Mouse (Mus musculus) heart, postnatal 0 days (tissue): Measurements from ENCODE around the gene Ntn1. TPM values are rescaled to one million over a fixed set of nuclear protein-coding genes. Genes with fewer than 3 reads are reported as not detected.

Experiments used
- ATAC-seq: fragments of 200-750 bp; cut with Nextera tagmentation; 2 replicates; pipeline ENCODE4 v1.8.0; 2017; ENCODE audit warnings: low read depth, moderate number of reproducible peaks, moderate library complexity; ENCODE audit not compliant: insufficient read depth
- DNase-seq: peaks from one replicate; pipeline ENCODE4 v3.0.0-alpha.2; 2016; ENCODE audit warnings: low spot score
- H3K27ac ChIP-seq: fragments of 300-500 bp; sonication (generic); 2 replicates; pipeline ENCODE4 v1.5.1; 2014; ENCODE audit warnings: low read depth, mild to moderate bottlenecking
- H3K27me3 ChIP-seq: fragments of 300-500 bp; sonication (generic); 2 replicates; pipeline ENCODE4 v1.6.1; 2014; ENCODE audit warnings: low read length, mixed read lengths; ENCODE audit not compliant: control insufficient read depth, insufficient read depth
- H3K36me3 ChIP-seq: fragments of 300-500 bp; sonication (generic); replicated peaks from 2 replicates; pipeline ENCODE4 v1.6.1; 2014; ENCODE audit warnings: low read length, mixed read lengths; ENCODE audit not compliant: control insufficient read depth, insufficient read depth
- H3K4me1 ChIP-seq: fragments of 300-500 bp; sonication (generic); 2 replicates; pipeline ENCODE4 v1.6.1; 2014; ENCODE audit warnings: antibody characterized with exemption; ENCODE audit not compliant: control insufficient read depth, insufficient read depth
- H3K4me2 ChIP-seq: fragments of 300-500 bp; sonication (generic); 2 replicates; pipeline ENCODE4 v1.6.1; 2014; ENCODE audit warnings: low read depth, mild to moderate bottlenecking, low read length, moderate library complexity
- H3K4me3 ChIP-seq: fragments of 300-500 bp; sonication (generic); 2 replicates; pipeline ENCODE4 v1.5.1; 2014; ENCODE audit warnings: low read depth, low read length
- H3K9ac ChIP-seq: fragments of 300-500 bp; sonication (generic); replicated peaks from 2 replicates; pipeline ENCODE4 v1.6.1; 2014; ENCODE audit warnings: low read depth, low read length, mixed read lengths
- H3K9me3 ChIP-seq: fragments of 300-500 bp; sonication (generic); replicated peaks from 2 replicates; pipeline ENCODE4 v1.6.1; 2016; ENCODE audit warnings: low read length; ENCODE audit not compliant: control insufficient read depth
- CTCF ChIP-seq: IDR thresholded peaks from 2 replicates; pipeline ENCODE4 v1.5.1; 2016; ENCODE audit warnings: antibody characterized with exemption, control low read depth, low read depth
- EP300 ChIP-seq: IDR thresholded peaks from 2 replicates; pipeline ENCODE4 v1.6.1; 2016; ENCODE audit warnings: antibody characterized with exemption, low read depth
- WGBS: fragments of 180-500 bp; shearing (Covaris S2); extraction: QIAGEN DNeasy Blood & Tissue Kit; methylation state at CpG from one replicate; pipeline ENCODE4 v1.1.7; 2014; 5-methylcytosine and 5-hydroxymethylcytosine counted together
- polyA plus RNA-seq: library from polyadenylated mRNA; unstranded; fragments of >200 nt; fragmentation: Nextera tagmentation; extraction: Ambion mirVana; gene quantifications from 2 replicates; pipeline ENCODE4 v1.2.1, GENCODE M21; 2015
- total RNA-seq: library from RNA; depleted of rRNA; stranded (reverse); fragments of >200 nt; gene quantifications from 2 replicates; pipeline ENCODE4 v1.2.3, GENCODE M21; 2014; ENCODE audit warnings: low replicate concordance

Ntn1 gene
- total and polyA plus RNA-seq, 2 experiments from 2014 or later, result 24.8 to 117 TPM

- Histone ChIP-seq H3K27me3 (peaks cover 27% of the 10 kb centered on the region), H3K9ac (peak overlapping the region; percentile 68; the same call in 1 of the 2 replicates), H3K36me3 (no peaks in the 10 kb centered on the region), H3K4me3 (peak overlapping the region; percentile 61), H3K27ac (peak overlapping the region; percentile 74), H3K4me2 (peak overlapping the region; percentile 88), H3K4me1 (peaks cover 4% of the 10 kb centered on the region; the same call in 1 of the 2 replicates), H3K9me3 (no peaks in the 10 kb centered on the region)
- 21% methylated on average over 24 of the region's 24 CpGs for WGBS
- TF ChIP-seq CTCF (no peak), EP300 (no peak)
- ATAC-seq (peak; percentile 4; the same call in 1 of the 2 replicates), DNase-seq (no peak)
These were observed 1.6 kb downstream of the Ntn1 start for GRCm38 (mm10) chr11:68398891-68399547.

- no peak overlapping the region for H3K4me3 ChIP-seq
- H3K27ac ChIP-seq, result no peak overlapping the region
- H3K4me2 ChIP-seq, result no peak overlapping the region
- WGBS, result 72% methylated on average over 5 of the region's 5 CpGs
- no peak for TF ChIP-seq EP300
- TF ChIP-seq CTCF, result no peak
- ATAC-seq (no peak), DNase-seq (no peak)
- H3K4me1 ChIP-seq, result peaks cover 17% of the 10 kb centered on the region
- H3K9me3 ChIP-seq, result no peaks in the 10 kb centered on the region
- H3K27me3 ChIP-seq, result peaks cover 24% of the 10 kb centered on the region
- no peaks in the 10 kb centered on the region for H3K36me3 ChIP-seq
- H3K9ac ChIP-seq, result no peak overlapping the region
These were observed 5.1 kb downstream of the Ntn1 start for GRCm38 (mm10) chr11:68395546-68395945.

GRCm38 (mm10) chr11:68394749-68395148, 5.9 kb downstream of the Ntn1 start:
- no peak overlapping the region for H3K4me2 ChIP-seq
- H3K27me3 ChIP-seq, result peaks cover 24% of the 10 kb centered on the region
- ATAC-seq (no peak), DNase-seq (no peak)
- H3K9me3 ChIP-seq, result no peaks in the 10 kb centered on the region
- H3K4me1 ChIP-seq, result peaks cover 17% of the 10 kb centered on the region
- H3K9ac ChIP-seq, result no peak overlapping the region
- H3K36me3 ChIP-seq, result no peaks in the 10 kb centered on the region
- TF ChIP-seq EP300 (no peak), CTCF (no peak)
- no peak overlapping the region for H3K27ac ChIP-seq
- H3K4me3 ChIP-seq, result no peak overlapping the region
- WGBS, result 52% methylated on average over 4 of the region's 4 CpGs

GRCm38 (mm10) chr11:68393897-68394490, 6.6 kb downstream of the Ntn1 start:
- H3K36me3 ChIP-seq, result no peaks in the 10 kb centered on the region
- no peak for DNase-seq
- 70% methylated on average over 2 of the region's 2 CpGs for WGBS
- H3K9me3 ChIP-seq, result no peaks in the 10 kb centered on the region
- H3K9ac ChIP-seq, result no peak overlapping the region
- no peak for ATAC-seq
- no peak overlapping the region for H3K4me2 ChIP-seq
- TF ChIP-seq EP300 (no peak), CTCF (no peak)
- H3K4me3 ChIP-seq, result no peak overlapping the region
- peaks cover 22% of the 10 kb centered on the region for H3K27me3 ChIP-seq
- no peak overlapping the region for H3K27ac ChIP-seq
- peaks cover 15% of the 10 kb centered on the region for H3K4me1 ChIP-seq

GRCm38 (mm10) chr11:68390381-68391287, 10.0 kb downstream of the Ntn1 start:
- peak overlapping the region; percentile 39 for H3K4me2 ChIP-seq
- no peaks in the 10 kb centered on the region for H3K9me3 ChIP-seq
- H3K36me3 ChIP-seq, result no peaks in the 10 kb centered on the region
- ATAC-seq (peak; percentile 76), DNase-seq (peak; percentile 85)
- TF ChIP-seq EP300, result peak; percentile 99
- TF ChIP-seq CTCF, result no peak
- peak overlapping the region; percentile 51 for H3K9ac ChIP-seq
- H3K4me3 ChIP-seq, result no peak overlapping the region
- H3K4me1 ChIP-seq, result peaks cover 15% of the 10 kb centered on the region
- 2% methylated on average over 19 of the region's 19 CpGs for WGBS
- peak overlapping the region; percentile 96 for H3K27ac ChIP-seq
- peaks cover 12% of the 10 kb centered on the region; the same call in 1 of the 2 replicates for H3K27me3 ChIP-seq
